Mouse (Mus musculus) lung, postnatal 10 days (tissue): ENCODE results near the gene Cpa5.
A peak's percentile ranks its signal among the peaks of the same experiment; 100 is the strongest.

ENCODE experiments used
- DNase-seq: peaks from one replicate; pipeline ENCODE4 v3.0.0; 2021

Gene Cpa5

GRCm38 (mm10) chr6:30649651-30650296 is 39.0 kb downstream of the Cpa5 start:
- DNase-seq: no peak

DNA sequence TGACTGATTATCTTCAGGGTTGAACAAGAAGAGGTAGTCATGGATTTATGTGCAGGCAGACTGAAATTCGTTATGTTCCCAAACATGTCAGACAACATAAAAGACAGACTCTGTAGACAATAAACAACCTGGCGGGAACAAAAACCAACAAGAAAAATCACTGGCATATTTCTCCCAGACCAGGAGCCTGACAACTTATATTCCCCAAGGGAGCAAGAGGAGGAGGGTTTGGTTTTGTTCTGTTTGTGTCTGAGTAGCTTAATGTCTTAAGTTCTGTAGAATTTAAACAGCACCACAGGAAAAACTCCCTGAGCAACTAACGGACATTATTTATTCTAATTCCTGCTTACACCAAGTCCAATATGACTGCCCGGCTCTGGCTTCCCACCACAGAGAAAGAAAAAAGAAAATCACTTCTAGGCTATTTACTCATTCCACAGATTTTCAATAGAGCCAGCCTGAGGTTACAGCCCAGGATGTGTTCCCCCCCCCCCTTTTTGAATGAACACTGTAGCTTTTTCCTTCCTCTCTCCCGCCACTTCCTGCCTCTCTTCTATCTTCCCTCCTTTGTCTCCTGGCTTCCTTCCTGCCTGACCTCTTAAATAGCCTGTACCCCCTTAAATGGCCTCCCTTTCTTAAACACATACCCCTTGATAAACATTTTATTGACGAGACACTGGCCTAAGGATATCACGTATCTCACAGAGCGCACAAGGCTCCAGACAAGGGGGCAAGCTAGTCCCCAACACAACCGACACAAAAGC is 41.8 kb downstream of the Cpa5 start:
- DNase-seq: no peak

- no peak for DNase-seq
These were observed 42.7 kb downstream of the Cpa5 start for GRCm38 (mm10) chr6:30653518-30653917.

- DNase-seq: no peak
These were observed 43.6 kb downstream of the Cpa5 start for GRCm38 (mm10) chr6:30654402-30654859.

- no peak for DNase-seq
These were observed 44.1 kb downstream of the Cpa5 start for GRCm38 (mm10) chr6:30654932-30655331.

GRCm38 (mm10) chr6:30657279-30657678 is 46.5 kb downstream of the Cpa5 start:
- DNase-seq: no peak

DNA sequence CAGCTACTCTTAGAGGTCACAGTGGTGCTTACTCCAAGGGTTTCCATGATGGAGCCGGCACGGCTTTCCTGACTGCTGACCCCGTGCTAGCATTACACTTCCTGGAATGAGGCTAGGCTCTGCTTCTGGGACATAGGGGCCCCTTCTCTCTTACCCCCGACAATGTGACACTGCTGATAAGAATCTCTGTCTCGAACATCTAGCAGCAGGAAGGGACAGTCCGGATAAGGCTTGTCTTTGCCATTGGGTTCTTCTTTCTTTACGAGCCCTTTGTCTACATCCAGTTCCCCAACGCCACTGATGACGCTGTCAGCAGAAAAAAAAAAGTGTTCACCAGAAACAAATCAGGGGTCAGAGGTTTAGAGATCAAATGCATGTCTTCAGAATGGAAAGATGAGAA is 47.8 kb downstream of the Cpa5 start:
- DNase-seq: no peak

DNA sequence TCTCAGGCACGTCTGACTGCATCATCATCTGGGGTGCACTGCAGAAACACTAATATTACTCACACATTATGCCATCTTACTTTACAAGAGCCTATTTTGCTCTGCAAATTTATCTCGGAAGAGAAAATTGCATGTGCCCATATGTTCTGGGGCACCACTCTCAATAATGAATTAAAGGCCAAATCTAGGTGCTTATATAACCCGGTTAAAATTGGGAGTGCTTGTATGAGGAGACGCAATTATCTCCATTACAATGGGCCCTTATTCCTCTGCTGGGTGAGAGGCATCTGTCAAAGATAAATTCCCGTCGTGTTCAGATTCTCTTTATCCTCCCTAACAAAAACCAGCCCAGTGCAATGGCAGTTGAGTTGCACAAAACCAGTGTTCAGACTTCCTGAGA is 54.0 kb downstream of the Cpa5 start:
- DNase-seq: no peak

DNA sequence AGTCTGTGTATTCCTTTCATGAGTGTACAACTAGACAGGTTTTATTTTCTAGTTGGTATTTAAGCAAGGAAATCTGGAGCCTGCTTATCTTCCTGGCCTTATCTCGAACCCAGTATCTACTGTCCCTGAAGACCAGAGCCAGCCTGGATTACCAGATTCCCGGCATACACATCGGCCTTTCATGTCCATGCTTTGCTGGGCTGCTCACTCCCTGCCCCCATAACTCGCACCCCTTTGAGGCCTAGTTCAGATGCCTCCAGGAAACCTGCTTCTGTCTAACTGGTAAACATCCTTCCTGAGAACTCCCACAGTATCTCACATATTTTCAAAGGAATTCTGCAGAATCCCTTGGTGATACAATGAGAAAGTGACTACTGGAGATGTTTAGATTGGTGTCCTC is 54.5 kb downstream of the Cpa5 start:
- no peak for DNase-seq

- no peak for DNase-seq
These were observed 55.2 kb downstream of the Cpa5 start for GRCm38 (mm10) chr6:30666043-30666442.

DNA sequence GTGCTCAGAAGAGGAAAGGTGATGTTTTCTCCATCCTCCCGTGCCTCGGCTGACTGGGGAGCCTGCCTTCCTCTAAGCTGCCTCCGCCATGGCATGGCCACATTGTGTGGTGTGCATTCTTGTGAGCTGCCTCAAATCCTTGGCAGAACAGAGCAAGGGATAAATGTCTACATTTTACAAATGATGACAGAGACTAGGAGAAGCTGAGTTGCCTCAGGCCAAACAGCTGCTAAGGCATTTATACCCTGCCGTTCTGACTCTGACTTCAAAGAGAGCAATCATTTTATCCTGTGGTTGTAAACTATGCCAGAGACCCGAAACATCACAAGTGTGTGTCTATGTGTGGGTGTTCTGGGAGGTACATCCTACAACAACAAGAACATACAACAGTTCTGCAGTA is 56.8 kb downstream of the Cpa5 start:
- no peak for DNase-seq

- no peak for DNase-seq
These were observed 60.9 kb downstream of the Cpa5 start for GRCm38 (mm10) chr6:30671696-30672095.

DNA sequence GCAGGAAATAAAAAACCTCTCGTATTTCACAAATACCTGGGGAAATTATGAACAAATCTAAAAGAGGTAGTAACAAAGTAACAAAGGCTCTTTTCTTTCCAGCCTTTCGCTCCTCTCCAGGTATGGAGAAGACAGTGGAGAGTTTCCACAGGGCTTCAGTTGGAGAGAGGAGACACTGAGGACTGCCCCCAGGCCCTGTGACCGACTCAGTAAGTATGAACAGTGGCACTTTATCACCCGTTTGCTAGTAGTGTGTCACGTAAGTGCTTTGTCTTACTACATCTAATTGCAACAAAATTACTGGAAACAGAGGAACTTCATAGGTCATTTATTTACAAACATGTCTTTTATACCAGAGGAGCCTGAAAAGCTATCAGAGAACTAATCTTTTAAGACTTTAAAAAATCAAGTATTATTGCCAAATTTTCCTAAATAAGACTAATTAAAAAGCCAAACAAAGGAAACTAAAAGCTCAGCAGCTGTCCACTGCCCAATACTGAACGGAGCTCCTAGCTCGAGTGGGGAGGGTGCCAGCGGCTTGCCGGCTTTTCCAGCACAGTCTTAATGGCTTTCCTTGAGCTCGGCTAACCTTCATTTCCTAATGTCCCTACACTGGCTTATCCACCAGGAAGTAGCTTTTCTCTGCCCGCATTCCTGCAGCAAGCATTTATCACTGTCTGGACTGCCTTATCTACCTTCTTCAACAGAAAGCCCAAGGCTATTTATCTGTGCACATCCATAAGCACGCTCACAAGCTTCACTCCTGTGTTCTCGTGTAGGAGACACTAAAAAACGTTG is 63.2 kb downstream of the Cpa5 start:
- DNase-seq: peak; percentile 57

GRCm38 (mm10) chr6:30674714-30675280 is 64.0 kb downstream of the Cpa5 start:
- DNase-seq: no peak

GRCm38 (mm10) chr6:30675281-30675771 is 64.5 kb downstream of the Cpa5 start:
- peak; percentile 34 for DNase-seq

- DNase-seq: no peak
These were observed 65.7 kb downstream of the Cpa5 start for GRCm38 (mm10) chr6:30676506-30676905.

- no peak for DNase-seq
These were observed 66.8 kb downstream of the Cpa5 start for GRCm38 (mm10) chr6:30677591-30677990.

GRCm38 (mm10) chr6:30678482-30678881 is 67.7 kb downstream of the Cpa5 start:
- DNase-seq: no peak

DNA sequence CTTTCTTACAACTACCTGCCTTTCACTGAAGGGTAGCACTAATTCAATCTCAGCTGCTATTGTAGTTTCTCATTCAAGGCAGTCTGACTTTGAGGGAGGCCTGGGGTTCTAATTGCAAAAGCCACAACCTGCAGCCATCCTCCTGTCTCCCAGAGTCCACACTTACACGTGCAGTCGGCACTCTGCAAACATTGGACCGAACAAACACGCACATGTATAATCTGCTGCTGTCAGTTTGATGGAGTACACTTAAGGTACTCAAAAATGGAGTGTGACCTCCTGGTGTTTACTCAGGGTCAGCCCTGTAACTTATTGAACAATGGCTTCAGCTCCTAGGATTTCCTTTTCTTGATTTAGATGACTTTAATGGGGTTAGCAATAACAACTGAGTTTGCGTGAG is 68.8 kb downstream of the Cpa5 start:
- DNase-seq: no peak

- no peak for DNase-seq
These were observed 69.6 kb downstream of the Cpa5 start for GRCm38 (mm10) chr6:30680442-30680841.
